Mouse (Mus musculus): ENCODE data around the gene Rel. TPM values are rescaled to one million over a fixed set of nuclear protein-coding genes. Genes with fewer than 3 reads are reported as not detected.

Gene Rel
- total RNA-seq, 2 experiments from 2014 or later: 4.3 TPM

- intact Hi-C loops (cut with DNase I): no loop called here
- no peak for DNase-seq (ENCODE audit: low spot score in 2 of 2)
Measured at GRCm38 (mm10) chr11:23698526-23698925, 72.2 kb downstream of the Rel start.

GRCm38 (mm10) chr11:23695847-23696246 is 74.9 kb downstream of the Rel start:
- intact Hi-C loops (cut with DNase I): no loop called here

GRCm38 (mm10) chr11:23693286-23693685 is 77.5 kb downstream of the Rel start:
- intact Hi-C loops (cut with DNase I): no loop called here
- no peak for DNase-seq (ENCODE audit: low spot score in 2 of 2)

More at GRCm38 (mm10) chr11:23695847-23696246, 74.9 kb downstream of the Rel start:
- DNase-seq (ENCODE audit: low spot score in 2 of 2): no peak

- DNase-seq (ENCODE audit: low spot score in 2 of 2): no peak
- intact Hi-C loops (cut with DNase I): loop anchor here (10.0 kb wide), 1 partner anchor 177 kb away; no protein-coding TSS in a partner anchor
Measured at GRCm38 (mm10) chr11:23688060-23688459, 82.7 kb downstream of the Rel start.

Other genes starting within 250 kb of the Rel start
- gene 1700093K21Rik, start 249.8 kb downstream of the Rel start, total RNA-seq (2021): under 1 TPM; 0.34 to 0.51 TPM
- gene 0610010F05Rik, start 137.3 kb downstream of the Rel start, total RNA-seq (2021): 10 to 100 TPM; 47.2 to 50.8 TPM
- 10 to 100 TPM; 12.1 to 13.4 TPM for gene Pus10, start 105.3 kb downstream of the Rel start, total RNA-seq (2021)
- gene Pex13, start 105.0 kb downstream of the Rel start, total RNA-seq (2021): 10 to 100 TPM; 21.6 to 28.7 TPM
- 10 to 100 TPM; 19.1 to 19.2 TPM for gene Papolg, start 124.3 kb upstream of the Rel start, total RNA-seq (2021)